Mouse (Mus musculus) intestine, postnatal 0 days (tissue): ENCODE results near the gene Jmjd1c. TPM values are rescaled to one million over a fixed set of nuclear protein-coding genes. Genes with fewer than 3 reads are reported as not detected.

ENCODE experiments used
- ATAC-seq: fragments of 200-750 bp; cut with Nextera tagmentation; 2 replicates; pipeline ENCODE4 v1.8.0; 2017; ENCODE audit warnings: mild to moderate bottlenecking, moderate TSS enrichment, moderate library complexity
- H3K27ac ChIP-seq: fragments of 300-500 bp; sonication (generic); 2 replicates; pipeline ENCODE4 v1.5.1; 2014; ENCODE audit warnings: mild to moderate bottlenecking, low read depth, low read length, moderate library complexity
- H3K27me3 ChIP-seq: fragments of 300-500 bp; sonication (generic); replicated peaks from 2 replicates; pipeline ENCODE4 v1.6.1; 2014; ENCODE audit warnings: low read length, mixed read lengths; ENCODE audit not compliant: control insufficient read depth, insufficient read depth
- H3K36me3 ChIP-seq: fragments of 300-500 bp; sonication (generic); 2 replicates; pipeline ENCODE4 v1.6.1; 2014; ENCODE audit warnings: mild to moderate bottlenecking, moderate library complexity; ENCODE audit not compliant: control insufficient read depth, insufficient read depth
- H3K4me1 ChIP-seq: fragments of 300-500 bp; sonication (generic); replicated peaks from 2 replicates; pipeline ENCODE4 v1.6.1; 2014; ENCODE audit warnings: antibody characterized with exemption, low read length, mixed read lengths; ENCODE audit not compliant: control insufficient read depth, insufficient read depth
- H3K4me2 ChIP-seq: fragments of 300-500 bp; sonication (generic); replicated peaks from 2 replicates; pipeline ENCODE4 v1.6.1; 2014; ENCODE audit warnings: low read depth, mild to moderate bottlenecking, moderate library complexity
- H3K4me3 ChIP-seq: fragments of 300-500 bp; sonication (generic); 2 replicates; pipeline ENCODE4 v1.5.1; 2014; ENCODE audit warnings: low read depth, low read length
- H3K9ac ChIP-seq: fragments of 300-500 bp; sonication (generic); 2 replicates; pipeline ENCODE4 v1.6.1; 2014; ENCODE audit warnings: mild to moderate bottlenecking, low read depth, low read length
- H3K9me3 ChIP-seq: fragments of 300-500 bp; sonication (generic); 2 replicates; pipeline ENCODE4 v1.6.1; 2016; ENCODE audit warnings: mixed run types; ENCODE audit not compliant: control insufficient read depth
- CTCF ChIP-seq: sonication (generic); IDR thresholded peaks from 2 replicates; pipeline ENCODE4 v1.5.1; 2016; ENCODE audit warnings: low read depth, mild to moderate bottlenecking, control low read depth, antibody characterized with exemption, moderate library complexity
- WGBS: fragments of 180-500 bp; shearing (Covaris S2); extraction: QIAGEN DNeasy Blood & Tissue Kit; methylation state at CpG from one replicate; pipeline ENCODE4 v1.1.7; 2014; 5-methylcytosine and 5-hydroxymethylcytosine counted together
- polyA plus RNA-seq: library from polyadenylated mRNA; unstranded; fragments of >200 nt; fragmentation: Nextera tagmentation; extraction: Ambion mirVana; gene quantifications from 2 replicates; pipeline ENCODE4 v1.2.1, GENCODE M21; 2015

Gene Jmjd1c
- polyA plus RNA-seq, 1 experiment from 2014 or later, result 33.4 TPM

- H3K27ac ChIP-seq, result peak overlapping the region; percentile 83
- 0 out of 2 replicates have a peak, but pooled peaks cover 12% of the 10 kb centered on the region for H3K4me1 ChIP-seq
- no peak for ATAC-seq
- no peak overlapping the region; the same call in 1 of the 2 replicates for H3K9ac ChIP-seq
- no peaks in the 10 kb centered on the region for H3K9me3 ChIP-seq
- H3K27me3 ChIP-seq, result no peaks in the 10 kb centered on the region
- H3K4me2 ChIP-seq, result peak overlapping the region; percentile 59
- no peaks in the 10 kb centered on the region for H3K36me3 ChIP-seq
- no peak overlapping the region for H3K4me3 ChIP-seq
- TF ChIP-seq CTCF, result no peak
- 38% methylated on average over 3 of the region's 3 CpGs for WGBS
Measured at GRCm38 (mm10) chr10:67176932-67177331, 81.0 kb downstream of the Jmjd1c start.

DNA sequence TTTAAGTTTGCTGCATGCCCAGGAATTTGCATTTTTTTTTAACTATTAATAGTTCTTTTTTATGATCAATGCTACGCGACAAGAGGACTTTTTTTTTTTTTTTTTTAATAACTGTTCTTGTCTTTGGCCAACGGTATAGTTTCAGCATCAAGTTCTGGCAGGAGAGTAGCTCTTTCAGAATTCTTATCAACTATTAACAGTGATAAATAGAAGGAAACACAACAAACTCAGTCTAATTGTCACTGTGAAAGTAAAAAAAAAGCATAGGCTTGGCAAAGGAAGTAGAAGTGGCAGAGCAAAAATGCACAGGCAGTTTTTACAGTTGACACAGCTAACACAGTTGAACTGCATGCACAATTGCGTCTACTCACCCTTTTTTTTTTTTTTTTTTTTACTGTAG is 81.5 kb downstream of the Jmjd1c start:
- Histone ChIP-seq H3K4me3 (no peak overlapping the region), H3K27me3 (no peaks in the 10 kb centered on the region), H3K4me1 (0 out of 2 replicates have a peak, but pooled peaks cover 12% of the 10 kb centered on the region), H3K9ac (no peak overlapping the region), H3K9me3 (no peaks in the 10 kb centered on the region), H3K4me2 (0 out of 2 replicates have a peak overlapping the region, but pooled peaks have one; percentile 4), H3K36me3 (no peaks in the 10 kb centered on the region), H3K27ac (peak overlapping the region; percentile 83)
- WGBS, result 27% methylated on average over 4 of the region's 4 CpGs
- TF ChIP-seq CTCF, result no peak
- no peak for ATAC-seq

- Histone ChIP-seq H3K9ac (no peak overlapping the region), H3K36me3 (no peaks in the 10 kb centered on the region), H3K27ac (peak overlapping the region; percentile 50), H3K27me3 (no peaks in the 10 kb centered on the region), H3K9me3 (no peaks in the 10 kb centered on the region), H3K4me2 (no peak overlapping the region), H3K4me1 (0 out of 2 replicates have a peak, but pooled peaks cover 12% of the 10 kb centered on the region), H3K4me3 (no peak overlapping the region)
- ATAC-seq, result no peak
- no peak for TF ChIP-seq CTCF
- WGBS, result 82% methylated on average over 8 of the region's 8 CpGs
Measured at GRCm38 (mm10) chr10:67180021-67180420, 84.1 kb downstream of the Jmjd1c start.

DNA sequence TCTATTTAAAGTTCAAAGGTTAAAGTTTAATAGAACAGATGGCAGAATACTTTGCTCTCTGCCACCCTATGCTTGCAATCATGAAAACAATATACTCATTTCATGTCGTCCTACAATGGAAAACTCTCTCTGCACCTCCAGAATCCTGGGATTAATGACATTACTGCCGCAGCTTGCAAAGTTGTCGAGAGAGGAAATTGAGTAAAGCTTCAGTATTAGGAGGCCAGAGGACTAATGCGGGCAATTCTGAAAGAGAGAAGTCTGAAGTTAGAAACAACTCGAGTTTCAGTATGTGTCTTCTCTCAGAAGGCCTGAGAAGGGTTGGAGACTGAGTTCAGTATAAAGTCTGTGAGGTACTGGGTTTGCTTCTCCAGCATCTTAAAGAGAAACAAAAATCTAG is 84.9 kb downstream of the Jmjd1c start:
- no peak for TF ChIP-seq CTCF
- Histone ChIP-seq H3K9me3 (no peaks in the 10 kb centered on the region), H3K4me1 (0 out of 2 replicates have a peak, but pooled peaks cover 12% of the 10 kb centered on the region), H3K27ac (peak overlapping the region; percentile 72), H3K4me3 (no peak overlapping the region), H3K4me2 (no peak overlapping the region; the same call in 1 of the 2 replicates), H3K27me3 (no peaks in the 10 kb centered on the region), H3K9ac (no peak overlapping the region), H3K36me3 (no peaks in the 10 kb centered on the region)
- 25% methylated on average over 5 of the region's 5 CpGs for WGBS
- ATAC-seq, result no peak; the same call in 1 of the 2 replicates

GRCm38 (mm10) chr10:67182651-67183050 is 86.7 kb downstream of the Jmjd1c start:
- Histone ChIP-seq H3K27ac (no peak overlapping the region), H3K27me3 (no peaks in the 10 kb centered on the region), H3K36me3 (no peaks in the 10 kb centered on the region), H3K9me3 (no peaks in the 10 kb centered on the region), H3K9ac (no peak overlapping the region), H3K4me1 (0 out of 2 replicates have a peak, but pooled peaks cover 12% of the 10 kb centered on the region), H3K4me3 (no peak overlapping the region), H3K4me2 (no peak overlapping the region; the same call in 1 of the 2 replicates)
- WGBS, result 60% methylated on average over 3 of the region's 3 CpGs
- no peak for ATAC-seq
- no peak for TF ChIP-seq CTCF

- 0 out of 2 replicates have a peak, but pooled peaks cover 12% of the 10 kb centered on the region for H3K4me1 ChIP-seq
- no peaks in the 10 kb centered on the region for H3K36me3 ChIP-seq
- H3K9me3 ChIP-seq, result no peaks in the 10 kb centered on the region
- TF ChIP-seq CTCF, result no peak
- no peak for ATAC-seq
- no peaks in the 10 kb centered on the region for H3K27me3 ChIP-seq
- WGBS, result 54% methylated on average over 1 of the region's 1 CpGs
- H3K9ac ChIP-seq, result no peak overlapping the region
- no peak overlapping the region; the same call in 1 of the 2 replicates for H3K4me2 ChIP-seq
- no peak overlapping the region for H3K4me3 ChIP-seq
- H3K27ac ChIP-seq, result no peak overlapping the region
Measured at GRCm38 (mm10) chr10:67183086-67183485, 87.2 kb downstream of the Jmjd1c start.
